Mouse (Mus musculus): ENCODE measurements around the gene Adipor2.
"Not testable (repeated sequence)": the region's sequence is repeated elsewhere in the genome, so short reads cannot be mapped to it uniquely, and the experiment has no call there.

Gene Adipor2
- long read RNA-seq, experiment 1, full-length matches to known transcripts = 45 of 54 reads
- long read RNA-seq, experiment 1, partial matches to known transcripts = 2 of 54 reads
- long read RNA-seq, experiment 1, other reads (novel, unspliced or antisense) = 7 of 54 reads
- long read RNA-seq, experiment 2, full-length matches to known transcripts = 33 of 44 reads
- long read RNA-seq, experiment 2, partial matches to known transcripts = 2 of 44 reads
- long read RNA-seq, experiment 2, other reads (novel, unspliced or antisense) = 9 of 44 reads

- intact Hi-C loops (cut with DNase I) = no loop called here
Observed at GRCm38 (mm10) chr6:119417354-119417753, at the start of gene Adipor2. Gene Adipor2 (minus strand): TSS chr6:119417704.

GRCm38 (mm10) chr6:119466161-119466560 is 48.7 kb upstream of the Adipor2 start:
- intact Hi-C loops (cut with DNase I) = no loop called here

DNA sequence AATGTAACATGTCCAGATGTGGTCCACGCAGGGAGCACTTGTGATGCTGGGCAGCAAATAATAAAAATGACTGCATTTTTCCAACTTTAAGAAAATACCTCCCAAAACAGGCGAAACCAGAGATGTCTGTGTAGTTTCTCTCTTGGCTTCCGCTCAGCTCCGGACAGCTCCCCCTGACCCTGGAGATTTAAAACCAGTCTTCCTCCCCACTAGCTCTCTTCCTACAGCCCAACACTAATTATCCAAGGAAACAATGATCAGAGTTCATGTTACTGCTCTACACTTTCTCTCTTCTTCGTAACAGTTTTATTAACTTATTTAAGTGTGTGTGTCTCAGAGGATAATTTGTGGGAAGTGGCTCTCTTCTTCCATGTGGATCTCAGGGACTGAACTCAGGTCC is 42.9 kb upstream of the Adipor2 start:
- intact Hi-C loops (cut with DNase I) = no loop called here

GRCm38 (mm10) chr6:119459041-119459440 is 41.5 kb upstream of the Adipor2 start:
- intact Hi-C loops (cut with DNase I) = no loop called here

GRCm38 (mm10) chr6:119458166-119458565 is 40.7 kb upstream of the Adipor2 start:
- intact Hi-C loops (cut with DNase I) = no loop called here

DNA sequence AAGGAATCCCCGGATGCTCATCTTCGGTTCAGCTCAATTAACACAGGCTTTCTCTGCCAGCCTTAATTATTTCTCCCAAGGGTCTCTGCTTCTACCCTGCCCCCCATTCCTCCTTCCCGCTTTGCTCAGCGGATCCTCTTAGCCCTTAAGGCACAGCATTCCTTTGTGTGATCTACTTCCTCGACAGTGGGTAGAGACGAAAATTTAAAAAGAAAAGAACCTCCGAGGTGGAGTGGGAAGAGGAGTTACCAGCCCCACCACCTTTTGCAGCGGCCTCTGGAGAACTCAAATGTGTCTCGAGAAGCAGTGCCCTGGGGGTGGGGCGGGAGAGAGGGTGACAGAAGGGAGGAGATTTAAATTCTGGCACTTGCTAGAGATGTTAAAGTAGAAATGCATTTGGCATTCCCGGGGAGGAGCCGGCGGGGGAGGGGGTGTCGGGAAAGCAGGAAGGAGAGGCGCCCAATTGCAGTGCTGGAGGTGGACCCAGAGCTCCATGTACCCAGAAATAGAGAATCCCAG is 34.5 kb upstream of the Adipor2 start:
- intact Hi-C loops (cut with DNase I) = no loop called here

- intact Hi-C loops (cut with DNase I) = no loop called here
Observed at GRCm38 (mm10) chr6:119450965-119451943, 33.8 kb upstream of the Adipor2 start.

GRCm38 (mm10) chr6:119449060-119449499 is 31.6 kb upstream of the Adipor2 start:
- intact Hi-C loops (cut with DNase I) = no loop called here

DNA sequence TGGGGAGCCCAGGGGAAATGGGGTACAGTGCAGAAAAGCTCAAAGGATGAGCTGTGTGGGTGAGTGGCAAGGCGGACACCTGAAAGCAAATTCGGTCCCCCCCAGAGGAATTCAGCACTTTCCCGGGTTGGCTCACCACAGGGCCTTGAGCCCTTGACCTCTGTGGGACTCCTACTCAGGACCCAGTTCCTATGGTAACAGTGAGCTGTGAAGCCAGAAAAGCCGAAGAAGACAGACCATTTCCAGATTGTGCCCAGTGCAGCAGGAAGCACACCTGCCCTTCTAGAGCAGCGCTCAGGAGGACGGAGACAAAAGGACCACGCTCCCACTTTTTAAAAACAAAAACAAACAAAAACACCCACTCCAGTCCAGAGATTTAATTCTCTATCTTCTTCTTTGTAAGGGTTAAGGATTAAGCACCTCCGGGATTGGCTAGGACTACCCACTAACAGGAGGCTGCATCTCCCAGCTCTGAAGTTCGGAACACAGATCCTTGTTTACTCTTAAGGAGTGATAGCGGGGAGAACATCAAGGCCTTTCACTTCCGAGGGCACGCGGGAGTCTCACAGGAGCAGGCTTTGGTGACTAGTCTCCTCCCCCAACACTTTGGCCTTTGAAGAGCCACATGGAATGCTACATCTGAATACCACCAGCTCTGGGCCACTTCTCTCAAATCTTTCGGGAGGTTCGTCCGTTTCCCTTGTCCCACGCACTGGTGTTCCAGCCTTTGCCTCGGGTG is 31.0 kb upstream of the Adipor2 start:
- intact Hi-C loops (cut with DNase I) = no loop called here

DNA sequence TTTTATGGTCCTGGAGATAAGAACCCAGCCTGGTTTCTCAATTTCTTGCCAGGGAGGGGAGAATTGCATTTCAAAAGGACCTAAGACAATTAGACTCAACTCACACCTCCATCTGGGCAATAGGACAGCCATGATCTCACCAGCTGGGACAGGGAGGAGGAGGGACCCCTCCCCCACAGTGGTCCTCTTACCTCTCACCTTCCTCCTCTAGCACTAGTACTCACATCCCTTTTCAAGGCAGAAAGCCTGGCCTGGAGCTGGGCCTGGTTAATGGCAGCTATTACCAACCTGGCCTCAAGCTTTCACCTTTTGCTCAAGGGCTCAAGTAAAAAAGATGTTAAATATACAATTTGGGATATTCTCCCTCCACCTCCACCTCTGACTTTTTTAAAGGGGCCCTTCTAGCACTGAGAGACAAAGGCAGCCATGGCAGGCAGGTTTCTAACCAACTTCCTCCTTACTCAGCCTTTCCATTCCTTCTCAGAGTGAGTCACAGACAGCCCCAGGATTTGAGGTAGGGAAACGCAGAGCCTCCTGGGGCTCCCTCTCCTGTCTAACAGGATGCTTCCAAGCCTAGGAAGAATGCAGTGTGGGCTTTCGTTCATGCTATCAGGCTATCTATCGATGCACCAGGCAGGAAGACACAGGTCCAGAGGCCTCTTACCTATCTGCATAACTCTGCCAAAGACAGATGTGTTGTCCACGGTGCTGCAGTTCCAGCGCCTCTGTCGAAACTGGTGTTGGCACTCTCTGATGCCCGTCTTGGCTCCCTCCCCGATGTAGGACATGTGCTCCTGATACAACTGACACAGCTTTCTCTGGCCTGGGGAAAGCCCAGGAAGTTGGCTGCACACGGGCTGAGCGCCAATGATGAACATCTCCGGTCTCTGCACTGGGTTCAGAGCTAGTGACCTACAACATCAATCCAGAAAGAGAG is 28.4 kb upstream of the Adipor2 start:
- intact Hi-C loops (cut with DNase I) = no loop called here

- intact Hi-C loops (cut with DNase I) = no loop called here
Observed at GRCm38 (mm10) chr6:119443742-119444645, 26.5 kb upstream of the Adipor2 start.

GRCm38 (mm10) chr6:119442729-119443128 is 25.2 kb upstream of the Adipor2 start:
- intact Hi-C loops (cut with DNase I) = not testable (repeated sequence)

- intact Hi-C loops (cut with DNase I) = loop anchor here (5.0 kb wide), 1 partner anchor 311 kb away; no protein-coding TSS in a partner anchor
Observed at GRCm38 (mm10) chr6:119437894-119438761, 20.6 kb upstream of the Adipor2 start.

GRCm38 (mm10) chr6:119434394-119434793 is 16.9 kb upstream of the Adipor2 start:
- intact Hi-C loops (cut with DNase I) = loop anchor here (5.0 kb wide), 1 partner anchor 87 kb away; no protein-coding TSS in a partner anchor

DNA sequence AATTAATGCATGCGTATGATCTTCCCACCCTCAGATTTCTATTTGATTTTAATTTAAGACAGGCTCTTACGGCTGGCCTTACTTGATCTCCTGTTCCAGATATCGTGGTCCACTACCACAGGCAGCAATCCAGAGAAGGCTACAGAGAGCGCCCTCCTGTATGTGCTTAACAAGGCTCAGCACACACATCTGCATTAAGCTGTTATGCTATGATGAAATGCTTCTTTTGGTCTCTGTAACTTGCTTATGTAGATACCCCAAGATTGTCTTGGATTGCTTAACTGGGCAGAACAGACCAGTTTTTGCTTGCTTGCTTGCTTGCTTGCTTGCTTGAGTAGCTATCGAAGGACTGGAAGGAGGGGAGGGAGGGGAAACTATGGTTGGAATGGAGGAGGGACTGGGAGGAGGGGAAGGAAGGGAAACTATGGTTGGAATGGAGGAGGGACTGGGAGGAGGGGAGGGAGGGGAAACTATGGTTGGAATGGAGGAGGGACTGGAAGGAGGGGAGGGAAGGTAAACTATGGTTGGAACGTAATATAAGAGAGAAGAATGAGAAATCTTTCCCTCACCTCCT is 14.3 kb upstream of the Adipor2 start:
- intact Hi-C loops (cut with DNase I) = loop anchor here (2.0 to 5.0 kb wide), 2 partner anchors 85 to 211 kb away; no protein-coding TSS in a partner anchor

DNA sequence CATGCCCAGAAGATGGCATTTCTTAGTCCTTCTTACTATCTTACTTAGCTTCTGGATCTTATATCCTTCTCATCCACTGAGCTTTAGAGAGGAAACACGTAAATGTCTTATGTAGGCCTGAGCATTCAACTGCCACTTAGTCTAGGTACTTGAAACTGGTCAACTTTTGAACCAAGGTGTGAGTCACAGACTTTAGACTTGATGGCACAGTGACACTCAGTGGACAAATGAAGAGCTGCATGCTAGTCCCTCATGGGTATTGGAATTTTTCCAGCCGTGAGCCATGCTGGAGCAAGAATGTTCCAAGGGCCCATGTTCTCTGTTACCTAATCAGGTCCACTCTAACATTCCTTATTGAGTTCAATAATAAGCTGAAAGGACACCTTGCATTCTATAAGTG is 13.0 kb upstream of the Adipor2 start:
- intact Hi-C loops (cut with DNase I) = loop anchor here (5.0 kb wide), 1 partner anchor 83 kb away; no protein-coding TSS in a partner anchor

- intact Hi-C loops (cut with DNase I) = loop anchor here (5.0 kb wide), 2 partner anchors 37 to 57 kb away; no protein-coding TSS in a partner anchor
Observed at GRCm38 (mm10) chr6:119429311-119429710, 11.8 kb upstream of the Adipor2 start.
